Mouse (Mus musculus) embryonic facial prominence, embryonic 13.5 days (tissue): Measurements from ENCODE around the gene Pla2g6. TPM values are rescaled to one million over a fixed set of nuclear protein-coding genes. Genes with fewer than 3 reads are reported as not detected.

Experiments
- ATAC-seq: fragments of 200-750 bp; cut with Nextera tagmentation; 2 replicates; pipeline ENCODE4 v1.8.0; 2017; ENCODE audit warnings: low read depth; ENCODE audit not compliant: insufficient number of reproducible peaks, insufficient read depth, low FRiP score, low TSS enrichment
- H3K27ac ChIP-seq: fragments of 300-500 bp; sonication (generic); 2 replicates; pipeline ENCODE4 v1.5.1; 2015; ENCODE audit warnings: moderate library complexity, mild to moderate bottlenecking, inconsistent platforms
- H3K27me3 ChIP-seq: fragments of 300-500 bp; sonication (generic); 2 replicates; pipeline ENCODE4 v1.6.1; 2015; ENCODE audit warnings: mild to moderate bottlenecking, inconsistent platforms
- H3K36me3 ChIP-seq: fragments of 300-500 bp; sonication (generic); 2 replicates; pipeline ENCODE4 v1.6.1; 2015; ENCODE audit warnings: mild to moderate bottlenecking, inconsistent platforms
- H3K4me1 ChIP-seq: fragments of 300-500 bp; sonication (generic); 2 replicates; pipeline ENCODE4 v1.6.1; 2015; ENCODE audit warnings: inconsistent platforms
- H3K4me2 ChIP-seq: fragments of 300-500 bp; sonication (generic); 2 replicates; pipeline ENCODE4 v1.6.1; 2015; ENCODE audit warnings: moderate library complexity, mild to moderate bottlenecking, inconsistent platforms
- H3K4me3 ChIP-seq: fragments of 300-500 bp; sonication (generic); 2 replicates; pipeline ENCODE4 v1.5.1; 2015; ENCODE audit warnings: mild to moderate bottlenecking, inconsistent platforms
- H3K9ac ChIP-seq: fragments of 300-500 bp; sonication (generic); 2 replicates; pipeline ENCODE4 v1.6.1; 2015; ENCODE audit warnings: mild to moderate bottlenecking, inconsistent platforms
- H3K9me3 ChIP-seq: fragments of 300-500 bp; sonication (generic); 2 replicates; pipeline ENCODE4 v1.6.1; 2016; ENCODE audit warnings: inconsistent platforms
- WGBS: fragments of 180-500 bp; shearing (Covaris S2); methylation state at CpG from one replicate; pipeline ENCODE4 v1.1.7; 2015; ENCODE audit warnings: mixed read lengths; 5-methylcytosine and 5-hydroxymethylcytosine counted together
- polyA plus RNA-seq: library from polyadenylated mRNA; unstranded; fragments of >200 nt; fragmentation: Nextera tagmentation; extraction: Ambion mirVana; gene quantifications from 2 replicates; pipeline ENCODE4 v1.2.1, GENCODE M21; 2015

The Pla2g6 gene
- 11.6 TPM in 2 replicates for polyA plus RNA-seq

DNA sequence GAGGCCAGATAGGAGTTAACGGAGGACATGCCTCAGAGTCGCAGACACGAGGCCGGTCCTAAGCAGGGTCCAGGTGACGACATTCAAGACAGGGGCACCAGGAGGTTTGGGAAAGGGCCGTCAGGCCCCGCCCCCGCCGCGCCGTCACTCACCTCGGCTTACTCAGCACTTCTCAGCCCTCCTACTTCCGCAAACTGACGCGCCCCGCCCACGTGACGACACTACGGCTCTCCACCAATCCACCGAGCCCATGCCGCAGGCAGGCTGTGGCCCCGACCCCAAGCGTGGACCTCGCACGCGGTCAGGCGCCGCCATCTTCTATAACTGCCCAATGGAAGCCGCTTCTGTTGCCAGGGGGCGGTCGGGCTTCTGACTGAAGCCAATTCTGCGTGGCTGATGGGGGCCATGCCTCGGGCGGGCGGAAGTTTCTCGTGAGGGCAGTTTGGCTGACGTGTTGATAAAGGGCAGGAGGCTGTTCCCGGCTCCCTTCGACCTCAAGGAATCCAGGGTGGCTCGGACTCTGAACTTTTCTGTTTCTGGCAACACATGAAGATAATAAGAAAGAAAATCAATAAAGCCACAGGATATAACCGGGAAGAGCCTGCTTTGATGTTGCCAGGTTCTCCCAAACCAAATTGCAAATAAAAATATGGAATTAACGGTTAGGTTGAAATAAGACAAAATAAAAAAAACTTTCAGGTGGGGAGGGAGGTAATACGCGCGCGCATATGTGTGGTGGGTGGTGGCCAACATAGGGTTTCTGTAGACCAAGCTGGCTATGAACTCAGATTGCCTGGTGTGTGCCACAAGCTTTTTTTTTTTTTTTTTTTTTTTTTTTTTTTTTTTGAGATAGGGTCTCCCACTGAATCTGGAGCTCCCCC lies at the start of gene Pla2g6:
TSS of gene Pla2g6 (minus strand) at position 333 of the 881 bp plus-strand sequence.
- H3K4me3 ChIP-seq: peak within 1 kb of the TSS; percentile 61
- H3K36me3 ChIP-seq: no peaks in the 10 kb centered on the region
- peak; percentile 96 for ATAC-seq
- H3K4me2 ChIP-seq: peak within 1 kb of the TSS; percentile 84
- H3K9ac ChIP-seq: peak within 1 kb of the TSS; percentile 76
- H3K27ac ChIP-seq: peak within 1 kb of the TSS; percentile 88
- H3K27me3 ChIP-seq: no peaks in the 10 kb centered on the region
- no peaks in the 10 kb centered on the region for H3K9me3 ChIP-seq
- WGBS: 3% methylated on average over 46 of the region's 46 CpGs
- H3K4me1 ChIP-seq: peaks cover 39% of the 10 kb centered on the region

GRCm38 (mm10) chr15:79377681-79378080 lies 49.5 kb upstream of the Pla2g6 start:
- 77% methylated on average over 6 of the region's 6 CpGs for WGBS
- Histone ChIP-seq H3K4me2 (no peak overlapping the region), H3K4me3 (no peak overlapping the region), H3K27ac (no peak overlapping the region), H3K36me3 (peaks cover 53% of the 10 kb centered on the region), H3K9ac (no peak overlapping the region), H3K9me3 (no peaks in the 10 kb centered on the region), H3K4me1 (peaks cover 13% of the 10 kb centered on the region), H3K27me3 (no peaks in the 10 kb centered on the region)
- no peak for ATAC-seq

GRCm38 (mm10) chr15:79374760-79375159 lies 46.6 kb upstream of the Pla2g6 start:
- Histone ChIP-seq H3K9me3 (no peaks in the 10 kb centered on the region), H3K27ac (no peak overlapping the region), H3K4me2 (no peak overlapping the region), H3K4me3 (no peak overlapping the region), H3K27me3 (no peaks in the 10 kb centered on the region), H3K9ac (no peak overlapping the region), H3K4me1 (no peaks in the 10 kb centered on the region), H3K36me3 (peaks cover 79% of the 10 kb centered on the region)
- 55% methylated on average over 3 of the region's 3 CpGs for WGBS
- ATAC-seq: no peak

- no peaks in the 10 kb centered on the region for H3K9me3 ChIP-seq
- WGBS: 75% methylated on average over 7 of the region's 7 CpGs
- H3K4me1 ChIP-seq: 0 out of 2 replicates have a peak, but pooled peaks cover 2% of the 10 kb centered on the region
- no peaks in the 10 kb centered on the region for H3K27me3 ChIP-seq
- peaks cover 86% of the 10 kb centered on the region for H3K36me3 ChIP-seq
- no peak for ATAC-seq
- H3K4me3 ChIP-seq: no peak overlapping the region
- no peak overlapping the region for H3K4me2 ChIP-seq
- H3K27ac ChIP-seq: no peak overlapping the region
- H3K9ac ChIP-seq: no peak overlapping the region
These were observed 42.2 kb upstream of the Pla2g6 start for GRCm38 (mm10) chr15:79370281-79370843.

DNA sequence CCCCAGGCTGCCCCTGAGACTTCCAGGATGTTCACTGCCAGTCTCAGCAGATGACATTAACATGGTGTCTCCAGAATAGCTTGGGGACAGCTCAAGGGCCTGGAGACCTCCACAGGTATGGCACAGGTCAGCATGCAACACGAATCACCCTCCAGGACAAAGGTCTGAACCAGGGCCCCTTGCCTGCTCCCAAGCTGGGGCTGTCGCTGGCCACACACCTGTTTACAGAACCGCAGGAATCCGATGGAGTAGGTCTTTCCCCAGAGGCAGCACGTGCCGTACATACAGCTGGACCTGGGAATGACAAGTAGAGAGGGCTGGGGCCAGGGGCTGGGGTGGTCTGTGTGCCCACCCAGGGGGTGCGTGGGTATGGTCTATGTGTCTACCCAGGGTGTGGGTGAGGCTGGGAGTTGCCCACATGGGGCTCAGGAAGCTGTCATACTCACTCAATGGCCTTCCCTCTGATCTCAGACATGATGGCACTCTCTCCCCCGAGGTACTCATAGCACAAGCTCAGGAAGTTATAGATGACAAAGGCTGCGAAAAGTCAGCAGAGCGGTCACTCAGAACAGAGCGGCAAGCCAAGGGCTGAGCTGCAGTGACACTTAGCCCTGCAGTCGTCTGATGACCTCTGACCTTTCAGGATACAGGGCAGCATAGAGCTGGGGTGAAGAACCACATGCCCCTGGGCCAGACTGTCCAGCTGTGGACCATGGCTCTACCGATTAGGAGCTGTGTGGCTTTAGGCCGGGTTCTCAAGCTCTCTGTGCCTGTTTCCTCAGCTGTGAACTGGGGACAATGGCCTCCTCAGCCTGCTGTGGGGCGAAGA lies 41.5 kb upstream of the Pla2g6 start:
- H3K9ac ChIP-seq: no peak overlapping the region
- ATAC-seq: no peak
- H3K27ac ChIP-seq: no peak overlapping the region
- 0 out of 2 replicates have a peak, but pooled peaks cover 2% of the 10 kb centered on the region for H3K4me1 ChIP-seq
- H3K4me3 ChIP-seq: no peak overlapping the region
- no peaks in the 10 kb centered on the region for H3K27me3 ChIP-seq
- WGBS: 53% methylated on average over 15 of the region's 15 CpGs
- H3K9me3 ChIP-seq: no peaks in the 10 kb centered on the region
- no peak overlapping the region for H3K4me2 ChIP-seq
- peaks cover 92% of the 10 kb centered on the region for H3K36me3 ChIP-seq

DNA sequence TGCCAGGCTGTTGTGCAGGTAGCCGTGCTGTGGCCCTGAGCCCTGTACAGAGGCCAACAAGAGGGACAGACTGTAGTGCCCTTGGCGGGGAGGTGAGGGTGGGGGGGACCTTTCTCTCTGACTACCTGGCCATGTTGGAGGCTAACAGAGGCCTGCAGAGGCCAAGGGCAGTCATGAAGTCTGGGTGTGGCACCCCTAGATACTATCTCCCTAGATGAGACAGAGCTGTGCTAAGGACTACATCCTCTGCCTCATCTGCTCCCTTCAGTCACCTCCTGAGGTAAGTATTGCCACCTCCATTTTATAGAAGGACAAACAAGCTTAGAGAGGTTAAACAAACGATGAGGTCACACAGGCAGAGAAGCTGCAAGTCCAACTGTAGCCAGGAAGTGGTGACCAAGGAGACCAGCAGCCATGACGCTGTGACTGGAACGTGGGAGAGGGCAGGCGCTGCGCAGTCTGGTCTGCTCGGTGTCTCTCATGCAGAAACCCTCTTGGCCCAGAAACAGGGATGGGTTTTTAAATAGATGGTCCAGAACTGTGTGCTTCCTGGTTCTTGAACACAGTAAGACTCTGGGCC lies 40.8 kb upstream of the Pla2g6 start:
- WGBS: 85% methylated on average over 8 of the region's 8 CpGs
- Histone ChIP-seq H3K27ac (no peak overlapping the region), H3K9ac (no peak overlapping the region), H3K36me3 (peaks cover 92% of the 10 kb centered on the region), H3K4me2 (no peak overlapping the region), H3K4me1 (peaks cover 2% of the 10 kb centered on the region; the same call in 1 of the 2 replicates), H3K27me3 (no peaks in the 10 kb centered on the region), H3K9me3 (no peaks in the 10 kb centered on the region), H3K4me3 (no peak overlapping the region)
- no peak for ATAC-seq

GRCm38 (mm10) chr15:79368313-79368811 lies 40.2 kb upstream of the Pla2g6 start:
- Histone ChIP-seq H3K9ac (no peak overlapping the region), H3K36me3 (peaks cover 92% of the 10 kb centered on the region), H3K9me3 (no peaks in the 10 kb centered on the region), H3K27me3 (no peaks in the 10 kb centered on the region), H3K4me3 (no peak overlapping the region), H3K4me1 (peaks cover 2% of the 10 kb centered on the region; the same call in 1 of the 2 replicates), H3K27ac (no peak overlapping the region), H3K4me2 (no peak overlapping the region)
- WGBS: 73% methylated on average over 14 of the region's 14 CpGs
- ATAC-seq: no peak

GRCm38 (mm10) chr15:79366402-79366801 lies 38.2 kb upstream of the Pla2g6 start:
- WGBS: 91% methylated on average over 5 of the region's 5 CpGs

GRCm38 (mm10) chr15:79365068-79365467 lies 36.9 kb upstream of the Pla2g6 start:
- no peaks in the 10 kb centered on the region for H3K27me3 ChIP-seq
- H3K4me2 ChIP-seq: no peak overlapping the region
- 98% methylated on average over 12 of the region's 12 CpGs for WGBS
- no peaks in the 10 kb centered on the region for H3K9me3 ChIP-seq
- H3K4me3 ChIP-seq: no peak overlapping the region
- H3K27ac ChIP-seq: no peak overlapping the region
- H3K36me3 ChIP-seq: peaks cover 88% of the 10 kb centered on the region
- ATAC-seq: no peak
- no peak overlapping the region for H3K9ac ChIP-seq
- peaks cover 16% of the 10 kb centered on the region for H3K4me1 ChIP-seq

More at GRCm38 (mm10) chr15:79366402-79366801, 38.2 kb upstream of the Pla2g6 start:
- Histone ChIP-seq H3K36me3 (peaks cover 94% of the 10 kb centered on the region), H3K27ac (no peak overlapping the region), H3K4me2 (no peak overlapping the region), H3K4me1 (peaks cover 4% of the 10 kb centered on the region), H3K9me3 (no peaks in the 10 kb centered on the region), H3K27me3 (no peaks in the 10 kb centered on the region), H3K9ac (no peak overlapping the region), H3K4me3 (no peak overlapping the region)
- no peak for ATAC-seq

- 0 out of 2 replicates have a peak overlapping the region, but pooled peaks have one; percentile 32 for H3K9ac ChIP-seq
- no peak for ATAC-seq
- no peak overlapping the region for H3K27ac ChIP-seq
- no peaks in the 10 kb centered on the region for H3K27me3 ChIP-seq
- H3K4me1 ChIP-seq: peaks cover 24% of the 10 kb centered on the region
- no peak overlapping the region for H3K4me2 ChIP-seq
- WGBS: 40% methylated on average over 6 of the region's 6 CpGs
- peaks cover 79% of the 10 kb centered on the region for H3K36me3 ChIP-seq
- no peak overlapping the region for H3K4me3 ChIP-seq
- no peaks in the 10 kb centered on the region for H3K9me3 ChIP-seq
These were observed 35.9 kb upstream of the Pla2g6 start for GRCm38 (mm10) chr15:79364120-79364519.

DNA sequence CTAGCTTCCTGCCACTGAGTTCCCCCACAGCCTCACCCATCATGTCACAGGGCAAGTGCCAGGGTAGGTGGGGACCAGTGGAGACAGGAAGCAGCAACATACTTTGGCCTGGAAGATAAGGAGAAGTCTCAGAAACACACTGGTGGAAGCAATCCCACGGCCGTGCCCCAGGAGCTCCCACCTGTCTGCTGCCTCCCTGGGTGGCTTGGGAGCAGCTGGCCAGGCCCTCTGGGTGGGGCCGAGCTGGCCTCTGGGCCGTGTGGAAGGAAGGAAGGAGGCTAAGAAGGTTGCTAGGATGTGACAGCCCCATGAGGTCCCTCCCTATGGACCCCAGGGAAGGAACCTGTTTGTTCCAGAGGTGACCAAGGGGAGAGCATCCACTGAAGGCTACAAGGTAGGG lies 32.8 kb upstream of the Pla2g6 start:
- 0 out of 2 replicates have a peak overlapping the region, but pooled peaks have one; percentile 23 for H3K27ac ChIP-seq
- no peak overlapping the region for H3K4me2 ChIP-seq
- H3K9me3 ChIP-seq: no peaks in the 10 kb centered on the region
- peaks cover 49% of the 10 kb centered on the region for H3K4me1 ChIP-seq
- H3K4me3 ChIP-seq: no peak overlapping the region
- WGBS: 68% methylated on average over 4 of the region's 4 CpGs
- no peak for ATAC-seq
- peaks cover 52% of the 10 kb centered on the region for H3K36me3 ChIP-seq
- H3K27me3 ChIP-seq: peaks cover 10% of the 10 kb centered on the region
- H3K9ac ChIP-seq: no peak overlapping the region
